Mouse (Mus musculus) embryonic fibroblast, embryonic 13.5 days (primary cell): ENCODE data around the gene Accs.

Source experiments
- CTCF ChIP-seq: IDR thresholded peaks from 2 replicates; pipeline ENCODE4 v1.5.1; 2011; ENCODE audit warnings: mild to moderate bottlenecking, control low read depth, low read length, moderate library complexity, borderline replicate concordance; ENCODE audit not compliant: insufficient read depth
- POLR2A ChIP-seq: IDR thresholded peaks from 2 replicates; pipeline ENCODE4 v1.6.1; 2011; ENCODE audit warnings: low read depth, mild to moderate bottlenecking, control low read depth, low read length, moderate library complexity

GRCm38 (mm10) chr2:93835596-93835995 lies 14.1 kb downstream of the Accs start:
- TF ChIP-seq CTCF, result no peak
- no peak for TF ChIP-seq POLR2A
